Mouse (Mus musculus) forebrain, postnatal 0 days (tissue): ENCODE measurements at regions not wholly inside any gene's neighbourhood (a gene's known extent, or its start where the extent isn't known, plus 50 kb on each side); places are given as distances from the start of the nearest gene placed in this dataset.
A peak's percentile ranks its signal among the peaks of the same experiment; 100 is the strongest.

ENCODE experiments used
- ATAC-seq: fragments of 200-750 bp; cut with Nextera tagmentation; 2 replicates; pipeline ENCODE4 v1.8.0; 2017; ENCODE audit warnings: mild to moderate bottlenecking, moderate library complexity
- DNase-seq: peaks from one replicate; pipeline ENCODE4 v3.0.0-alpha.2; 2015
- H3K27ac ChIP-seq: fragments of 300-500 bp; sonication (generic); 2 replicates; pipeline ENCODE4 v1.5.1; 2014; ENCODE audit warnings: low read depth, mild to moderate bottlenecking, antibody characterized with exemption, low read length, moderate library complexity, mixed read lengths
- H3K27me3 ChIP-seq: fragments of 300-500 bp; sonication (generic); 2 replicates; pipeline ENCODE4 v1.6.1; 2014; ENCODE audit warnings: mild to moderate bottlenecking, low read length, mixed read lengths; ENCODE audit not compliant: insufficient read depth
- H3K36me3 ChIP-seq: fragments of 300-500 bp; sonication (generic); 2 replicates; pipeline ENCODE4 v1.6.1; 2014; ENCODE audit warnings: mild to moderate bottlenecking, moderate library complexity; ENCODE audit not compliant: insufficient read depth
- H3K4me1 ChIP-seq: fragments of 300-500 bp; sonication (generic); 2 replicates; pipeline ENCODE4 v1.6.1; 2014; ENCODE audit warnings: antibody characterized with exemption; ENCODE audit not compliant: insufficient read depth
- H3K4me2 ChIP-seq: fragments of 300-500 bp; sonication (generic); 2 replicates; pipeline ENCODE4 v1.6.1; 2014; ENCODE audit warnings: low read depth, mild to moderate bottlenecking, moderate library complexity
- H3K4me3 ChIP-seq: fragments of 300-500 bp; sonication (generic); 2 replicates; pipeline ENCODE4 v1.5.1; 2014; ENCODE audit warnings: low read depth, low read length, mixed read lengths
- H3K9ac ChIP-seq: fragments of 300-500 bp; sonication (generic); 2 replicates; pipeline ENCODE4 v1.6.1; 2014; ENCODE audit warnings: mild to moderate bottlenecking
- H3K9me3 ChIP-seq: fragments of 300-500 bp; sonication (generic); 2 replicates; pipeline ENCODE4 v1.6.1; 2016; ENCODE audit warnings: low read length
- CTCF ChIP-seq: sonication (generic); IDR thresholded peaks from 2 replicates; pipeline ENCODE4 v1.5.1; 2016; ENCODE audit warnings: antibody characterized with exemption, control low read depth, low read depth
- WGBS: fragments of 180-500 bp; shearing (Covaris S2); extraction: QIAGEN DNeasy Blood & Tissue Kit; methylation state at CpG from one replicate; pipeline ENCODE4 v1.1.7; 2014; 5-methylcytosine and 5-hydroxymethylcytosine counted together

DNA sequence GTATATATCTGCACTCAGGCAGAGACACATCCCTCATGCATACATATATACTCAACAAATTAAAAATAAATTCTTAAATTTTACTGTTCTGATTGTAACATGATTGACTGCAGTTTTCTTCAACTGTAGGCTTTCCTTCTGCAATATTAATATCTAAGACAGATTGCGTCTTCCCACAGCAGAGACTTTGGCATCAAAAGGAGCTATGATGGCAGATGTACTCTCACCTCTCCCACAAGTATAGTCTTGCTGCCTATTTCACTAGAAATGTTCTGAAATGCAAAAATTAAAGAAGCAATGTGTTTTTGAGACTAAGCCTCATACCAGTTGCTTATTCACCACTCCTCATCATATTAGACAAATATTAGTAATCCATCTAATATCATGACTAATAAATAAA is 356.5 kb downstream of the Dnah5 start:
- Histone ChIP-seq H3K27ac (no peak overlapping the region), H3K27me3 (no peaks in the 10 kb centered on the region), H3K4me2 (no peak overlapping the region), H3K4me3 (no peak overlapping the region), H3K4me1 (no peaks in the 10 kb centered on the region), H3K36me3 (no peaks in the 10 kb centered on the region), H3K9me3 (no peaks in the 10 kb centered on the region), H3K9ac (no peak overlapping the region)
- DNase-seq (peak; percentile 10), ATAC-seq (no peak; the same call in 1 of the 2 replicates)
- 73% methylated on average over 1 of the region's 1 CpGs for WGBS
- no peak for TF ChIP-seq CTCF

DNA sequence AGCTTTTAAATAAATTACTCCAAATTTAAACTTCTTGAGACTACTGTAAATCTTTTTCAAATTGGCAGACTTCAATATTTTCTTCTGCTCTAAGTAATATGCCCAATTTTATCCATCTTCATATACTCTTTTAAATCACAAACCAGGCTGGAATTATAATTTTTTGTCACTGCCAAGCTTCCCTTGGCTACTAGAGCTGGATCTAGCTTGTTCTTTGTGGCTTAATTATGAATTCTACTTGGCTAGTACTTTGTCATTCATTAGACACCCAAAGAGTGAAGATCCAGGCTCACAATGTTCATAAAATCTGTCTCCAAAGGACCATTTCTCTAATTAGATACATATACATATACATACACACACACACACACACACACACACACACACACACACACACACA is 391.7 kb downstream of the Dnah5 start:
- Histone ChIP-seq H3K9me3 (no peaks in the 10 kb centered on the region), H3K4me3 (no peak overlapping the region), H3K36me3 (no peaks in the 10 kb centered on the region), H3K27me3 (no peaks in the 10 kb centered on the region), H3K4me1 (no peaks in the 10 kb centered on the region), H3K9ac (no peak overlapping the region), H3K4me2 (no peak overlapping the region), H3K27ac (no peak overlapping the region)
- peak; percentile 55 for DNase-seq
- no peak for TF ChIP-seq CTCF
- peak; percentile 54 for ATAC-seq

- Histone ChIP-seq H3K36me3 (no peaks in the 10 kb centered on the region), H3K27me3 (no peaks in the 10 kb centered on the region), H3K4me2 (no peak overlapping the region), H3K4me1 (no peaks in the 10 kb centered on the region), H3K4me3 (no peak overlapping the region), H3K9me3 (no peaks in the 10 kb centered on the region), H3K27ac (peak overlapping the region; percentile 9; the same call in 1 of the 2 replicates), H3K9ac (no peak overlapping the region)
- ATAC-seq: peak; percentile 61
- 63% methylated on average over 4 of the region's 4 CpGs for WGBS
- no peak for TF ChIP-seq CTCF
- DNase-seq: peak; percentile 77
These were observed 392.2 kb downstream of the Dnah5 start for GRCm38 (mm10) chr15:28595725-28596124.

DNA sequence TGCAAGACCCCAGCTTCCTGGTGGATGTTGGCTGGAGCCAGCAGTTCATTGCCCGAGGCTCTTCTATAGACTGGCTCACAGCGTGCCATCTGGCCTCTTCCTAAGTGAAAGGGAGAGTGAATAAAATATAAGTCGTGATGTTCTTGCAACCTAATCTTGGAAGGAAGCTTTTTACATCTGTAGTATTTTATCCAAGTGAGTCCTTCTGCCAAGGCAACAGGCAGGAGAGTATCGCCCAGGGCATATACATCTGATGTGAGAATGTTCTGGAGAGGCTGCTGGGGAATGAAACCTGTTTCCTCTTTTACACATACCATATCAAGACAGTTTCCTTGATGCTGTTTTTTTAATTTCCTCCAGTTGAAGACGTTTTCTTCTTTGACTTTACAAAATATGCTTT is 396.6 kb downstream of the Dnah5 start:
- 53% methylated on average over 5 of the region's 5 CpGs for WGBS
- H3K4me3 ChIP-seq: no peak overlapping the region
- H3K27me3 ChIP-seq: no peaks in the 10 kb centered on the region
- peak; percentile 22 for DNase-seq
- ATAC-seq: peak; percentile 51
- H3K9ac ChIP-seq: no peak overlapping the region
- H3K4me1 ChIP-seq: no peaks in the 10 kb centered on the region
- H3K27ac ChIP-seq: no peak overlapping the region
- TF ChIP-seq CTCF: no peak
- H3K36me3 ChIP-seq: no peaks in the 10 kb centered on the region
- no peak overlapping the region for H3K4me2 ChIP-seq
- H3K9me3 ChIP-seq: no peaks in the 10 kb centered on the region

DNA sequence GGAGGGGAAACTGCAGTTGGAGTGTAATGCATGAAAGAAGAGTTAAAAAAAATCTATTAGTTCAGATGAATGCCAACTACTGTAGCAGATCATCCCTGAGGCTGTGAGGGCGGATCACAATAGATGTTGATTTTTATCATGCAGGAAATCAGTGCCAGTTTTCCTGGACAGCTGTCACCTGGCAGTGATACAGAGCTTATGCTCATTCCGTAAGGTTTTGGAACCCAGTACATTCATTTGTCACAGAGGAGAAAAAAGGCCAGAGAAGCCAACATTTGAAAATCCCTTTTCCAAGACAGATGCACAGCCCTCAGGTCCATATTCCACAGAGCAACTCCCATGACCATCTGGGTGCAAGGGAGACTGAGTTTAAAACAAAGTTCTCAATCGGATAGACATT is 412.1 kb downstream of the Dnah5 start:
- Histone ChIP-seq H3K4me1 (no peaks in the 10 kb centered on the region), H3K4me2 (no peak overlapping the region), H3K4me3 (no peak overlapping the region), H3K9ac (no peak overlapping the region), H3K27ac (no peak overlapping the region), H3K9me3 (no peaks in the 10 kb centered on the region), H3K36me3 (no peaks in the 10 kb centered on the region), H3K27me3 (no peaks in the 10 kb centered on the region)
- 58% methylated on average over 3 of the region's 3 CpGs for WGBS
- TF ChIP-seq CTCF: no peak
- peak; percentile 44 for DNase-seq
- ATAC-seq: no peak

GRCm38 (mm10) chr15:28640349-28640748 is 436.8 kb downstream of the Dnah5 start:
- 0 out of 2 replicates have a peak, but pooled peaks cover under 1% of the 10 kb centered on the region for H3K4me1 ChIP-seq
- no peak overlapping the region for H3K4me3 ChIP-seq
- ATAC-seq: no peak
- H3K27me3 ChIP-seq: no peaks in the 10 kb centered on the region
- no peaks in the 10 kb centered on the region for H3K36me3 ChIP-seq
- no peak overlapping the region for H3K4me2 ChIP-seq
- no peak overlapping the region for H3K27ac ChIP-seq
- H3K9ac ChIP-seq: no peak overlapping the region
- H3K9me3 ChIP-seq: no peaks in the 10 kb centered on the region
- TF ChIP-seq CTCF: no peak
- 6% methylated on average over 3 of the region's 3 CpGs for WGBS
- DNase-seq: peak; percentile 7

GRCm38 (mm10) chr15:28645122-28645521 is 441.6 kb downstream of the Dnah5 start:
- Histone ChIP-seq H3K36me3 (no peaks in the 10 kb centered on the region), H3K4me2 (no peak overlapping the region), H3K9ac (no peak overlapping the region), H3K4me1 (0 out of 2 replicates have a peak, but pooled peaks cover 4% of the 10 kb centered on the region), H3K27me3 (no peaks in the 10 kb centered on the region), H3K9me3 (no peaks in the 10 kb centered on the region), H3K4me3 (no peak overlapping the region), H3K27ac (no peak overlapping the region)
- no peak for TF ChIP-seq CTCF
- WGBS: 0% methylated on average over 1 of the region's 1 CpGs
- DNase-seq: no peak
- ATAC-seq: no peak

- DNase-seq (no peak), ATAC-seq (no peak)
- no peak for TF ChIP-seq CTCF
- H3K4me1 ChIP-seq: no peaks in the 10 kb centered on the region
- H3K9ac ChIP-seq: no peak overlapping the region
- H3K9me3 ChIP-seq: no peaks in the 10 kb centered on the region
- WGBS: 60% methylated on average over 3 of the region's 3 CpGs
- H3K4me2 ChIP-seq: no peak overlapping the region
- H3K36me3 ChIP-seq: no peaks in the 10 kb centered on the region
- no peak overlapping the region for H3K27ac ChIP-seq
- H3K4me3 ChIP-seq: no peak overlapping the region
- H3K27me3 ChIP-seq: no peaks in the 10 kb centered on the region
These were observed 450.4 kb downstream of the Dnah5 start for GRCm38 (mm10) chr15:28653996-28654395.
